Mouse (Mus musculus) megakaryocyte progenitor cell, adult 5-6 weeks (primary cell): ENCODE data around the gene Slc27a5. TPM values are rescaled to one million over a fixed set of nuclear protein-coding genes. Genes with fewer than 3 reads are reported as not detected.

ENCODE experiments used
- ATAC-seq: replicated peaks from 2 replicates; pipeline ENCODE4 v1.8.0; 2016; ENCODE audit warnings: mild to moderate bottlenecking, moderate TSS enrichment, inconsistent platforms; ENCODE audit not compliant: poor library complexity
- total RNA-seq, 2 experiments: library from RNA; stranded (forward) in 1 of 2; stranded (reverse) in 1 of 2; fragments of 157-497, 149-512 nt in 1 of 2; fragments of 200-1000 nt in 1 of 2; gene quantifications; 2 replicates each; pipeline versions ENCODE4 v1.2.3 to v1.2.4; 2015 to 2017

The Slc27a5 gene
- total RNA-seq, 2 experiments from 2014 or later = not detected

DNA sequence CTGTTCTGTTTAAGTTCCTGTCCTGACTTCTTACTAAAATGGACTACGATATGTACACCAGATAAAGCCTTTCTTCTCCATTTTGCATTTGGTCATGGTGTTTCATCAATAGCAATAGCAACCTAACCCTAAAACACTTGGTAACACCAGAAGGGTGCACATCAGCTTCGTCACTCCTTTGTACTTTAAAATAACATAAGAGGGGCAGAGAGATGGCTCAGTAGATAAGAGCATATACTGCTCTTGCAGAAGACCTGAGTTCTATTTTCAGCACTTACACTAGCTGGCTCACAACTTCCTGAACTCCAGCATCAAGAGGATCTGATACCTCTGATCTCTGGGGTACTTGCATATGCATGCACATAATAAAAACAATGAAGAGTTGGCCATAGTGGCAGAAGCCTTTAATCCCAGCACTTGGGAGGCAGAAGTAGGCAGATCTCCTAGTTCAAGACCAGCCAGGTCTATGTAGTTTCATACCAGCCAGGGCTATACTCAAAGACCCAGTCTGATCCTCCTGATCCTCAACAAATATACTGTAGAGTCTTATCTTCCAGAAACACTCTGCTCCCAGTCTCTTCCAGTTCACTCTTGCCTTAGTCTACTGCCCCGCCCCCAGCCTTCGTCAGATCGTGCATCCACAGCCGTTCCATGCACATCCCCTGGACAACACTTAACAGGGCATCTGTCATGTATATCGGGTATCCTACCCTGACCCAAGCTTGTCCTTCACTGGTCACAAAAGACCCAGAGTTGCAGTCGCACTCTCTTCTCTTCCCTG is 10.4 kb downstream of the Slc27a5 start:
- ATAC-seq = peak; percentile 24; the same call in 1 of the 2 replicates

DNA sequence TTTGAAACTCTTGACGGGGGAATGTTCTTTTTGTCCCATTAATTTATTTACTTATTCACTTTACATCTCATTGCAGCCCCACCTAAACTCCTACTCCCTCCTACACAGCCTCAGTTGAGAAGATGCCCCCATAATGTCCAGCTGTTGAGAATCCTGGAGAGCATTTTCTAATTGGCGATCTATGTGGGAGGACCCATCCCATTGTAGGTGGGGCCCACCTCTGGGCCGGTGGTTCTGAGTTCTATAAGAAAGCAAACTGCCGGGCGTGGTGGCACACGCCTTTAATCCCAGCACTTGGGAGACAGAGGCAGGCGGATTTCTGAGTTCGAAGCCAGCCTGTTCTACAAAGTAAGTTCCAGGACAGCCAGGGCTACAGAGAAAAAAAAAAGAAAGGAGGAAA is 11.1 kb downstream of the Slc27a5 start:
- ATAC-seq = no peak

GRCm38 (mm10) chr7:12985724-12986123 is 12.3 kb downstream of the Slc27a5 start:
- peak; percentile 24; the same call in 1 of the 2 replicates for ATAC-seq

GRCm38 (mm10) chr7:12980291-12980690 is 17.7 kb downstream of the Slc27a5 start:
- no peak for ATAC-seq

DNA sequence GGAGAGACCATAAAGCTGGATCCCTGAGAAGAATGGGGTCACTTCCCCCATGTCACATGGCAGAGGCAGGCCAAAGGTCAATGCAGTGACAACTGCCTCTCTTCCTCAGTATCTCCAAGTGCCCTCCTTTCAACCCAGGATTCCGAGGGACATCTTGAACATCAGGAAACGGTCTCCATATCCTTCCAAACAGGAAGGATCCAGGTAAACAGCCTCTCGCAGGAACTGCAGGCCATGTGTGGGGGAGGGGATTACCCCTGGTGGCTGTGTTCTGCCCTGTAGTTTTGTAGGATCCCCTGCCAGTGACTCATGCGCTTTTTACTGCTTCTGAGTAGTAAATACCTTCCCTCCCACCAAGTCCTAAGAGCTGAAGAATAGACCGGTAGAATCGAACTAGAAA is 18.2 kb downstream of the Slc27a5 start:
- ATAC-seq = no peak

GRCm38 (mm10) chr7:12978931-12979722 is 18.9 kb downstream of the Slc27a5 start:
- no peak for ATAC-seq

DNA sequence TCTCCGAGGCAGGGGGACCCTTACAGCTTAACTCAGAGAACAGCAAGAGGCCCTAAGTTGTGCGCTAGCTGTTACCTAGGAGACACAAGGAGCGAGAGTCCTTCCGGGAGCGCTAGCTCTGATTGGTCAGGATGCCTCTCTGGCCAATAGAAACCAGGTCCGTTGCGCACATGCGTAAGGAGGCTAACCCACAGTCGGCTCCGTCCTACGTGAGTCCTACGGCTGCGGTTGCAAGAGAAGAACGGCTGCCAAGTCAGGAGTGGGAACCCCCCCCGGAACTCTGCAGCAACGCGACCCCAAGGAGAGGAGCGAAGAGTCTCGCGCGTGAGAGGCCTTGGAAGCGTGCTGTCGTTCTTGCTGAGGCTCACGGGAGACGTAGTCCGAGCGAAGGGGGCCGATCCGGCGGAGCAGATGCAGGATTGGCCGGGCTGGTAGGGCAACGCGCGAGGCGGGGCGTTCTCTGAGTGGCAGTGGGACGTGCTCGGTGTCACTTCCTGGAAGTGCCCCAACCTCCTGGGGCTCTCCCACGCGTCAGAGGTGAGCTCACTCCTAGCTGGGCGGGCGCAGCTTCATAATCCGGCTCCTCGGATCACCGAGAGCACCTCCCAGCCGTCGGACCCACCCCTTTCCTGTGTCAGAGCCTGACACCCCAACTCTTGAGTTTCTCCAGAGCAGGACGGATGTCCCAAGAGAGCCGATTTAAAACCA is 20.2 kb downstream of the Slc27a5 start, which contains the start of gene Zfp446:
Gene Zfp446 (plus strand): TSS at position 167 of the 708 bp plus-strand sequence.
- ATAC-seq = peak; percentile 92

- no peak for ATAC-seq
These were observed 27.1 kb downstream of the Slc27a5 start for GRCm38 (mm10) chr7:12970906-12971305.

DNA sequence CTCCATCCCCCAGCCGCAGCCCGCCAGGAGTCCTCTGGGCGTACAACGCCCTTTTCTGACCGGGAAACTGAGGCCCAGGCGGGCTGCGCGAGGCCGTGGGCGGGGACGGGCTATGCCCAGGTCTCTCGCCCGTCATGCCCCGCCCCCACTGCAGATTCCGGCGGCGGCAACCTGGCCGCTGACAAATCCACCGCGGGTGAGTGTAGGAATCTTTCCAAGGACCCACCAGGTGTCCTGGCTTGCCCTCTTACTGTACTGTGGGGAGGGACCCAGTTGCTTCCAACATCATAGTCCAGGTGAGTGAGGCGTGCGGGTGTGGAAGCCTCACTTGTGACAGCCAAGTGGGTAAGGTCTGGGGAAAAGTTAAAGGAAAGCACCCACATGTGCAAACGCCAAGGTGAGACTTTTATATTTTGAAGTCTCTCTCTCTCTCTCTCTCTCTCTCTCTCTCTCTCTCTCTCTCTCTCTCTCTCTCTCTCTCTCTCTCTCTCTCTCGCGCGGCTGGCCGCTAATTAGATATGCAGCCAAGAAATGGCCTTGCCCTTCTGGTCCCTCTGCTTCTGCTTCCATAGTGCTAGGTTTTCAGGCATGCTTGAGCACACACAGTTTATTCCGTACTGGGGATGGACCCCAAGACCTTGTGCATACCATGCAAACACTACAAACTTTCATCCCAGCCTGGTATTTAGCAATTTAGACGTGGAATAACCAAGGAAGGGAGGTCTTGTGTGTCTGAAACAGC is 31.7 kb downstream of the Slc27a5 start:
- ATAC-seq = peak; percentile 40

GRCm38 (mm10) chr7:12965678-12966091 is 32.3 kb downstream of the Slc27a5 start, which contains the start of gene Zfp324:
Zfp324 (plus strand) TSS chr7:12965838.
- peak; percentile 83 for ATAC-seq

- peak; percentile 66 for ATAC-seq
These were observed 36.4 kb downstream of the Slc27a5 start for GRCm38 (mm10) chr7:12961511-12962141.

GRCm38 (mm10) chr7:12959718-12960117 is 38.3 kb downstream of the Slc27a5 start:
- ATAC-seq = no peak

GRCm38 (mm10) chr7:12958948-12959347 is 39.0 kb downstream of the Slc27a5 start:
- no peak for ATAC-seq

DNA sequence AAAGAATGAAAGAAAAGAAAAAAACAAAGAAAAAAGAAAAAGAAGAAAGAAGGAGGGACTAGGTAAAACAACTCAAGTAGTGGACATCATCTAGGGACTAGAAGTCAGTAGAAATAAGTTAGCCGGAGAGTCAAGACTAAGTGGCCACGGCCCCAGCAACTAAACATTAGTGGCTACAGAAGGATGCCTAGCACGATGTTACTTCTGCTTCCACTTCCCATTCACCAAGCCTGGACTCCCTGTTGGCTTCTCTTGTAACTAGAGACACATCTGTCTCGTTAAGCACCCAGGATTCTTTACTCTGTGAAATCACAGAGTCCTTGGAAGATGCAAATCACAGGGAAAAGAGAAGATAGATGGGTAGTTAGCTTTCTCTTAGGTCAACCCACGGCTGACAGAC is 40.5 kb downstream of the Slc27a5 start:
- no peak for ATAC-seq

GRCm38 (mm10) chr7:12954896-12955295 is 43.1 kb downstream of the Slc27a5 start:
- ATAC-seq = peak; percentile 90

- ATAC-seq = no peak
These were observed 48.1 kb downstream of the Slc27a5 start for GRCm38 (mm10) chr7:12949872-12950229.

GRCm38 (mm10) chr7:12949032-12949871 is 48.7 kb downstream of the Slc27a5 start:
- ATAC-seq = peak; percentile 92

GRCm38 (mm10) chr7:12943488-12943887 is 54.5 kb downstream of the Slc27a5 start:
- peak; percentile 100 for ATAC-seq

- ATAC-seq = no peak
These were observed 57.4 kb downstream of the Slc27a5 start for GRCm38 (mm10) chr7:12940599-12940998.
